Mouse (Mus musculus): ENCODE results near the gene Mt4.

Gene Mt4

GRCm38 (mm10) chr8:94136933-94137332 is at the start of gene Mt4:
TSS of gene Mt4 (plus strand) at chr8:94137197.
- no peak for DNase-seq (ENCODE audit: low read depth, low spot score)

DNA sequence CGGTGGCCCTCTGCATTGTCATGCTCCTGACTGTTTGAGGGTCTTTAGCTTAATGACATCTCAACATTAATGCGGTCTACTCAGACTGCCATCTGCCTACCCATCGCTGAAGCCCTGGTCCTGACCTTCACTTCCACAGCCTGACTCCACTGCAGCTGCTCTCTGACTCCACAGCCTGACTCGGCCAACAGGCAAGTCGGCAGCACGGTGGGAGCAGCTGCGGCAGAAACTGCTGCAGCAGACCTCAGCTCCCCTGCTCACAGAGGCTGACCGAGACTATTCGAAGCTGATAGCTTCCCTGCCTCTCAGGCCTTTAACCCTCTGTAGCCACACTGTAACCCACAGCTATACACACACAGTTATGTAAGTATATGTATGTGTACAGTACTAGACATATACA is 49.0 kb upstream of the Mt4 start:
- no peak for DNase-seq (ENCODE audit: low read depth, low spot score)

DNA sequence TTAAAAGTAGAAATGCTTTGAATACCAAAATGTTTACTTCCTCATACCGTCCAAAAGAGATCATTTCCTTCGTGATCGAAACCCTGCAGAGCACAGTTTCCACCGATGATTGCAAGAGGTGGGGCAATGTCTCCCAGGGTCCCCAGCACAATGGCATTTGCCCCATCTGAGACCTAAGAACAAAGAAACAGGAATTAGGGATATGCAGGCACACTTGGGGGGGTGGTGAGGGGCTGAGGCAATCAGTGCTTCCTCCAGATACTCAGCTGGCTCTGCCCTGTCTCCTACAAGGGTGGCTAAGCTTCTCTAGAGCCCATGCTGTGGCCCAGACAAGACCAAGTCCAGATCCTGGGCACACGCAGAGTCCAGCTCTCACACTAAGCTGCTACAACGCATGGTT is 47.3 kb upstream of the Mt4 start:
- DNase-seq (ENCODE audit: low read depth, low spot score): no peak

- no peak for DNase-seq (ENCODE audit: low read depth, low spot score)
Measured at GRCm38 (mm10) chr8:94092848-94093247, 44.1 kb upstream of the Mt4 start.

GRCm38 (mm10) chr8:94094281-94094680 is 42.7 kb upstream of the Mt4 start:
- DNase-seq (ENCODE audit: low read depth, low spot score): no peak

DNA sequence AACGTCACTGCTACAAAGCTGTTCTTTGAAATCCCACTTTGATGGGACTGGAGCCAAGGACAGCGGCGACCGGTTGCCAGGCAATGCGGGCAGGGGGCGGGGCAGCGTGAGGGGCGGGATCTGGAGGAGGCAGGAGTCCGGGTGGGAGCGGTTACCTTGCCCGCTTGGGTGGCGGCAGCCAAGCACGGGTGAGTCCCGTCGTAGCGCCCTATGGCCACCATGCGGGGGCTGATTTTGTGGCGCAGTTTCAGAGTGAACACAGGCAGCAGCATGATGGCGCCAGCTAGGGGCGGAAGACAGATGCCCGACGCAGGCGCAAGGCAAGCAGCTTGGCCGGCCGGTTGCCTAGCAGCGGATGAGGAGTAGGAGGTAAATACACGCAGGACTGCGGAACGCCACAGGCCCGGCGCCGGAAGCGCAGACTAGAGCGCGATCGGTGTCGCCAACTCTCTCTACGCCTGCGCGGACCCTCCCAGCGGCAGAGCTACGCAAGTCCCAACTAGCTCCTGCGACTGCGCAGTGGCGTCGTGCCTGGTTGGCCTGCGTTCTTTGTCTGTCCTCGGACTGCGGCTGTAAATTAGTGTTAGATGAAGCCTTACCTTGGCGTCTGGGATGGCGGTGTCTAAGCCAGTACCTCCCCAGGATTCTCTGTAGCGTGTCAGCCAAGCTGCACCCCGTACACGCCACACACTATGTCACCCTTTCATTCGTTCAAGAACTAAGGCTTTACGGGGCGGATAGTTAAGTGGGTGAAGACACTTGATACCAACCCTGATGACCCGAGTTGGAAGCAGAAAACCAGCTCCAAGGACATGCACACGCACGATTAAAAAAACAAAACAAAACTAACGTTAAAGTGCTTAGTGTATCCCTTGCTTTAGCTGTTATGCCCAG is 38.7 kb upstream of the Mt4 start, which contains the start of gene Bbs2:
TSS of gene Bbs2 (minus strand) at position 848 of the 894 bp plus-strand sequence.
- peak; percentile 99 for DNase-seq (ENCODE audit: low read depth, low spot score)

GRCm38 (mm10) chr8:94098996-94099395 is 38.0 kb upstream of the Mt4 start:
- no peak for DNase-seq (ENCODE audit: low read depth, low spot score)

- DNase-seq (ENCODE audit: low read depth, low spot score): no peak
Measured at GRCm38 (mm10) chr8:94104146-94104545, 32.9 kb upstream of the Mt4 start.

DNA sequence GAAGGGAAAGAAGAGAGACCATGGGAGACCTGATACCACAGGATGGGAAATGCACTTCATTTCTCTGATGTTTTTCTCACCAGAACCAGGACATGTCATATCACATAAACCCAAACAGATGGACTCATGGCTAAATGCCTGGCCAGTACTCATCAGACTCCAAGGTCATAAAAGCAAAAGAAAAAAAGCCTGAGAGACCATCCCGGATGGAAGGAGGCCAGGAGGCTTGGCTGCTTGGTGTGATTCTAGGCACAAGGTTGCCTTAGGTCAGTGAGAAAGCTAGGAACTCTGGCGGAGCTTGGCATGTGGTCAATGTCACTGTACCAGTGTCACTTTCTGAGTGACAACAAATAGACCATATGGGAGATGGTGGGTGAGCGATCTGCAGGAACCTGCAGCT is 29.1 kb upstream of the Mt4 start:
- no peak for DNase-seq (ENCODE audit: low read depth, low spot score)

DNA sequence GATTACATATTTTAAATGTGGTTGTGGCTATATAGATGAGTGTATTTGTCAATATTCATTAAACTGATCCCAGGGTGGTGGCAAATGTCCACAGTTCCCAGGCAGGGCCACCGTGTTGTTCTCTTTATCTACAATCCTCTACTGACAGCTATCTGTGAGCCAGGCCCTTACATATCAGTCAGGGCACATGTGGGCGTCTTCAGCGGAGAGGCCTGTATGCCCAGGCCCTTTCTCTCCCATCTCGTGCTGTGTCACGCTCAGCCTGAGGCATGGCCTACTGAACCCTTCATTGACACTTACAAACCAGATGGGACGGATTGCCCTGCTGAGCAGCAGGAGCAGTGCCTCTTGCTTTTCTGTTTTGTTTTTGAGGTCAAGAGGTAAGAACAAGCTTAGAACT is 27.6 kb upstream of the Mt4 start:
- no peak for DNase-seq (ENCODE audit: low read depth, low spot score)

DNA sequence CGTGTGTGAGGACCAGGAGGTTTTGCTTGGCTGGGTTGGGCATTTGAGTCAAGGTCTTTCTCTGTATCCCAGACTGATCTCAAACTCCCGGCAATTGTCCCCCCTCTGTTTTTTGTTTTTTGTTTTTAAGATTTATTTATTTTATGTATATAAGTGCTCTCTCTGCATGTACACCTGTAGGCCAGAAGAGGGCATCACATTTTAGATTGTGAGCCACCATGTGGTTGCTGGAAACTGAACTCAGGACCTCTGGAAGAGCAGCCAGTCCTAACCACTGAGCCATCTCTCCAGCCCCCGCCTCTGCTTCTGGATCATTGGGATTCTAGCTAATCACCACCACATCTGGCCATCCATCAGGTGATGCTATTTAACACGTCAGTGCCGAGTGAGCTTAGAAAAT is 27.2 kb upstream of the Mt4 start:
- DNase-seq (ENCODE audit: low read depth, low spot score): no peak

- no peak for DNase-seq (ENCODE audit: low read depth, low spot score)
Measured at GRCm38 (mm10) chr8:94110526-94111177, 26.3 kb upstream of the Mt4 start.

GRCm38 (mm10) chr8:94113435-94113834 is 23.6 kb upstream of the Mt4 start:
- no peak for DNase-seq (ENCODE audit: low read depth, low spot score)

DNA sequence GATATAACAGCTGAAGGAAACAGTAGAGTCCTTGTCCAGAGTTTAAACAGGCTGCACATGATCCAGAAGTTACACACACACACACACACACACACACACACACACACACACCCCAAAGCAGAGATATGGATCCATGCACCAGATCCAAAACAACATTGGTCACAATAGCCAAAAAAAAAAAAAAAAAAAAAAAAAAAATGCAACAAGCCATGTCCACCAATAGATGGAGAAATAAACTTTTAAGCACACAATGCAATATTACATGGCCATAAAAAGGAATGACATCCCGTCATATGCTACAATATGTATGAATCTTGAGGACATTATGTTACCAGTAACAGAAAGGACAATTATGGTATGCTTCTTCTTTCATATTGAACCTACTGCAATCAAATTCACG is 23.0 kb upstream of the Mt4 start:
- DNase-seq (ENCODE audit: low read depth, low spot score): no peak

GRCm38 (mm10) chr8:94118776-94119430 is 18.1 kb upstream of the Mt4 start:
- DNase-seq (ENCODE audit: low read depth, low spot score): peak; percentile 14

DNA sequence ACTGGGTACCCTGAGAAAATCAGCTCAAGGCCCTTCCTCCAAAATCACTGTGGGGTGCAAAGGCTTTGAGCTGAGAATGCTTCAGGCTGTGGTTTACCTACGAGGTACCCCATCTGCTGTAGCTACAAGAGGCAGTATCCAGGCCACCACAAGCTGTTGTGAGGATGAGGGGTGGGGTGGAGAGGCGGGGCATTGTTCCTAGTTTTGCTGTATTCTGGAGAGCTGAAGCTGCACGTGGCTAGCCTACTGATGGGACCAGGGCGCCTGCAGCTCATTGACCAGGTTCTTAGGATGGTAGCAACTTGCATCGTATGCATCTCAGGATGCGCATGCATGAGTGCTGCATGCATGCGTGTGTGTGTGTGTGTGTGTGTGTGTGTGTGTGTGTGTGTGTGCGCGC is 15.4 kb upstream of the Mt4 start:
- DNase-seq (ENCODE audit: low read depth, low spot score): no peak

GRCm38 (mm10) chr8:94122711-94123468 is 14.1 kb upstream of the Mt4 start:
- no peak for DNase-seq (ENCODE audit: low read depth, low spot score)

DNA sequence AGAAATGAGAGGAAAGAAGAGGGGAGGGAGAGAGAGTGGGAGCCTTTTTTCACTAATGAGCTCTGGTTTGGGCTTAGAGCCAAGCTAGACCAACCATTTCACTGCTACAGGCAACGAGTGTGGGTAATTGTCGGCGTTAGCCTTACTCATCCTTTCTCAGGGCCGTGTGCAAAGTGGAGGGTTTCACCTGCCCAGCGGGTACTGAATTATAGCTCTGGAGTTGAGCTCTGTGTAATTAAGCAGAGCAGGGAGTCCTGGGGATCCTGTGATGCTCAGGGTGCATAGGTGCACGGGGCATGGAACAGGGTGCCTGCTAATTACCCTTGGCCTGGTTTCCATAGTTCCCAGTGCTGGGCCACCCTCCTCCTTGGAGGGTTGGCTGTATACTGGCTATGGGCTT is 9.3 kb upstream of the Mt4 start:
- no peak for DNase-seq (ENCODE audit: low read depth, low spot score)

GRCm38 (mm10) chr8:94129133-94129789 is 7.7 kb upstream of the Mt4 start:
- DNase-seq (ENCODE audit: low read depth, low spot score): no peak

DNA sequence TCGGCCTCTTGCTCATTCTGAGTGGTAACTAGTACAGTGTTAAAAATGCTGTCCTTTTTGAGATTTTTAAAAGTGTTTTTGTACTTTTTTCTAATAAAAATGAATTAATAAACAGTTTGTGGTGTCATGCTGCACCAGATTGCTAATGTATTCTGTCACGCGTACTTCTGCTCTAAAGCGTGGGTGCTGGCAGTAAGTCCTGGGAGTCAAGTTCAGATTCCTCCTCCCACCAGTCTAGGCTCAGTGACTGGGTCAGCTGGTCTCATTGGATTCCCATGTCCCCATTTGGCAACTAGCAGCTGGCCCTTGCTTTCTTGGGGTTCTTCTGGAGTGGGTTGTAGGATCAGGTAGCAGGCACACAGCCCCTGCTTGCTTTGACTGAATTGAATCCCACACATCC is 6.9 kb upstream of the Mt4 start:
- no peak for DNase-seq (ENCODE audit: low read depth, low spot score)

DNA sequence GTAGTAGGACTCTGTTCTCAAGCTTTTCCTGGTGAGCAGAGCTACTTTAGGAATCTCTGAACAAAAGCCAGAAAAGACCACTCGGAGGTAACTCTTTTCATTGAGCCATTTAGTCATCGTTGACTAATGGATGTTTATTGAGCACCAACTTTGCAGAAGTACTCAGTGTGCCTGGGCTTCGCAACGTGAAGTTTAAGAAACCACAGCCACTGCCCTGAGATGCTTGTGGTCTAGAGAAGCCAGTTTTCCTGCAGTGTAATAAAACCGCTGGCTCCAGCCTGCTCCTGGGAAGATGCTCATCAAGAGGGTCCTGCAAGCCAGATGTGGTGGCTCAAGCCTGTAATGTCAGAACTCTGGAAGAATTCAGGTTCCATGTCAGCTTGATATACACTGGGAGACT is 4.9 kb upstream of the Mt4 start:
- no peak for DNase-seq (ENCODE audit: low read depth, low spot score)
